Mouse (Mus musculus): ENCODE results near the gene Hecw1. TPM values are rescaled to one million over a fixed set of nuclear protein-coding genes. Genes with fewer than 3 reads are reported as not detected.

Gene Hecw1
- polyA plus RNA-seq, 1 experiment, result 0.30 TPM

DNA sequence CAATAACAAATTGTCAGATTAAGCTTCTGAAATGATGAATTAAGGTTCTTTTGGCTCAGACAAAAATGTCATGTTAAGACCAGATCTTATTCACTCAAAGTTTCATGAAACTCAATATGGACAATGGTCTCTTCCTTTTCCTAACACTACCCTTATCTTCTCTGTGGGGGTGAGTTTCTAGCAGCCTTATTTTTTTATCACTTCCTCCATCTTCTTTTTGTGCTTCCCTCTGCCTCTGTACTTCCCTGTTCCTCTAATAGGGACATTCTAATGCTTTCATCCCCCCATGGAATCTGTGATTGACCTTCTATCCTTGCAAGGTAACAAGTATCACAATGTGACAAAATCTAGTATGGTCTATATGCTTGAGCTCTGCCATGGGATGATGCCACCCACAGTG is 148.6 kb downstream of the Hecw1 start:
- H3K79me3 ChIP-seq (ENCODE audit: low read depth), result no peaks in the 10 kb centered on the region
- no peak for TF ChIP-seq MYOD1 (IDR thresholded peaks at IDR 0.05; ENCODE audit: control insufficient read depth, insufficient read length, low read depth)
- H3K27me3 ChIP-seq (ENCODE audit: control insufficient read depth, insufficient read depth, insufficient read length), result no peaks in the 10 kb centered on the region
- H3K79me2 ChIP-seq (ENCODE audit: control insufficient read depth, insufficient read depth), result no peaks in the 10 kb centered on the region
- H3ac ChIP-seq (ENCODE audit: control insufficient read depth, insufficient read length, low read depth), result no peak overlapping the region
- H3K4me3 ChIP-seq (ENCODE audit: insufficient read depth, poor library complexity, severe bottlenecking), result no peak overlapping the region
- H3K36me3 ChIP-seq (ENCODE audit: control insufficient read depth, insufficient read depth), result no peaks in the 10 kb centered on the region

GRCm38 (mm10) chr13:14365546-14365945 is 157.5 kb downstream of the Hecw1 start:
- Histone ChIP-seq H3K79me3 (ENCODE audit: low read depth) (no peaks in the 10 kb centered on the region), H3K4me3 (ENCODE audit: insufficient read depth, poor library complexity, severe bottlenecking) (no peak overlapping the region), H3K79me2 (ENCODE audit: control insufficient read depth, insufficient read depth) (no peaks in the 10 kb centered on the region), H3ac (ENCODE audit: control insufficient read depth, insufficient read length, low read depth) (no peak overlapping the region), H3K36me3 (ENCODE audit: control insufficient read depth, insufficient read depth) (no peaks in the 10 kb centered on the region), H3K27me3 (ENCODE audit: control insufficient read depth, insufficient read depth, insufficient read length) (no peaks in the 10 kb centered on the region)
- TF ChIP-seq MYOD1 (IDR thresholded peaks at IDR 0.05; ENCODE audit: control insufficient read depth, insufficient read length, low read depth) (no peak), FOSL1 (IDR thresholded peaks at IDR 0.05; ENCODE audit: insufficient read depth, low read length, poor library complexity, severe bottlenecking) (no peak), CTCF (IDR thresholded peaks at IDR 0.05; ENCODE audit: control insufficient read depth, insufficient read depth, insufficient read length) (no peak), CEBPB (IDR thresholded peaks at IDR 0.05; ENCODE audit: low read depth) (no peak), USF1 (IDR thresholded peaks at IDR 0.05; ENCODE audit: low read depth) (no peak), MAX (IDR thresholded peaks at IDR 0.05) (no peak), MYOG (IDR thresholded peaks at IDR 0.05; ENCODE audit: control insufficient read depth, extremely low read depth, insufficient read length) (no peak)

DNA sequence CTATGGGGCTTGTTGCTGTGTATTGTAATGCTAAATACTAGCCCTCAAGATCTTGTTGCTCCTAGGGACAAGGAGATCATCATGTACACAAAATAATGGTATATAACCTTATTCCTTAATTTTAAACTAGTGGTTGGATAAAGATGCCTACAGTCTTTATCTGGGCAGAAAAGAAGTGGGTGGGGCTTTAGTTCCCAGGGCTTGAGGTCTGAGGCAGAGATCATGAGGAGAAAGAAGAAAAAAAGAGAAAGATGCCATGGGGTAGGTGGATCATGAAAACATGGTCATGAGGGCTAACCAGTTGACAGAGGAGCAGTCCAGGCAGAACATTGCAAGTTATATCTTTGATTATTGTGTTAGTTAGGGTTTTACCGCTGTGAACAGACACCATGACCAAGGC is 195.8 kb downstream of the Hecw1 start:
- H3K4me3 ChIP-seq (ENCODE audit: insufficient read depth, poor library complexity, severe bottlenecking), result no peak overlapping the region
- no peaks in the 10 kb centered on the region for H3K27me3 ChIP-seq (ENCODE audit: control insufficient read depth, insufficient read depth, insufficient read length)
- H3K79me3 ChIP-seq (ENCODE audit: low read depth), result no peaks in the 10 kb centered on the region
- TF ChIP-seq MYOG (IDR thresholded peaks at IDR 0.05; ENCODE audit: control insufficient read depth, extremely low read depth, insufficient read length), result no peak
- H3ac ChIP-seq (ENCODE audit: control insufficient read depth, insufficient read length, low read depth), result no peak overlapping the region
- H3K79me2 ChIP-seq (ENCODE audit: control insufficient read depth, insufficient read depth), result no peaks in the 10 kb centered on the region
- no peaks in the 10 kb centered on the region for H3K36me3 ChIP-seq (ENCODE audit: control insufficient read depth, insufficient read depth)

- no peak for TF ChIP-seq CEBPB (IDR thresholded peaks at IDR 0.05; ENCODE audit: low read depth)
- TF ChIP-seq MYOD1 (IDR thresholded peaks at IDR 0.05; ENCODE audit: control insufficient read depth, insufficient read length, low read depth), result no peak
- no peak for TF ChIP-seq FOSL1 (IDR thresholded peaks at IDR 0.05; ENCODE audit: insufficient read depth, low read length, poor library complexity, severe bottlenecking)
- TF ChIP-seq CTCF (IDR thresholded peaks at IDR 0.05; ENCODE audit: control insufficient read depth, insufficient read depth, insufficient read length), result no peak
- TF ChIP-seq USF1 (IDR thresholded peaks at IDR 0.05; ENCODE audit: low read depth), result no peak
- no peak for TF ChIP-seq MAX (IDR thresholded peaks at IDR 0.05)
- no peak for TF ChIP-seq MYOG (IDR thresholded peaks at IDR 0.05; ENCODE audit: control insufficient read depth, extremely low read depth, insufficient read length)
- no peaks in the 10 kb centered on the region for H3K79me2 ChIP-seq (ENCODE audit: control insufficient read depth, insufficient read depth)
- H3ac ChIP-seq (ENCODE audit: control insufficient read depth, insufficient read length, low read depth), result no peak overlapping the region
- no peak overlapping the region for H3K4me3 ChIP-seq (ENCODE audit: insufficient read depth, poor library complexity, severe bottlenecking)
- H3K79me3 ChIP-seq (ENCODE audit: low read depth), result no peaks in the 10 kb centered on the region
- no peaks in the 10 kb centered on the region for H3K36me3 ChIP-seq (ENCODE audit: control insufficient read depth, insufficient read depth)
- no peaks in the 10 kb centered on the region for H3K27me3 ChIP-seq (ENCODE audit: control insufficient read depth, insufficient read depth, insufficient read length)
Observed at GRCm38 (mm10) chr13:14306617-14307016, 216.4 kb downstream of the Hecw1 start.

GRCm38 (mm10) chr13:14304103-14304502 is 218.9 kb downstream of the Hecw1 start:
- Histone ChIP-seq H3K79me2 (ENCODE audit: control insufficient read depth, insufficient read depth) (no peaks in the 10 kb centered on the region), H3ac (ENCODE audit: control insufficient read depth, insufficient read length, low read depth) (no peak overlapping the region), H3K36me3 (ENCODE audit: control insufficient read depth, insufficient read depth) (no peaks in the 10 kb centered on the region), H3K4me3 (ENCODE audit: insufficient read depth, poor library complexity, severe bottlenecking) (no peak overlapping the region), H3K27me3 (ENCODE audit: control insufficient read depth, insufficient read depth, insufficient read length) (no peaks in the 10 kb centered on the region), H3K79me3 (ENCODE audit: low read depth) (no peaks in the 10 kb centered on the region)
- TF ChIP-seq CTCF (IDR thresholded peaks at IDR 0.05; ENCODE audit: control insufficient read depth, insufficient read depth, insufficient read length), result no peak
- no peak for TF ChIP-seq FOSL1 (IDR thresholded peaks at IDR 0.05; ENCODE audit: insufficient read depth, low read length, poor library complexity, severe bottlenecking)
- no peak for TF ChIP-seq CEBPB (IDR thresholded peaks at IDR 0.05; ENCODE audit: low read depth)

- H3K79me2 ChIP-seq (ENCODE audit: control insufficient read depth, insufficient read depth), result no peaks in the 10 kb centered on the region
- TF ChIP-seq CEBPB (IDR thresholded peaks at IDR 0.05; ENCODE audit: low read depth) (no peak), MYOG (IDR thresholded peaks at IDR 0.05; ENCODE audit: control insufficient read depth, extremely low read depth, insufficient read length) (no peak), MAX (IDR thresholded peaks at IDR 0.05) (no peak), FOSL1 (IDR thresholded peaks at IDR 0.05; ENCODE audit: insufficient read depth, low read length, poor library complexity, severe bottlenecking) (no peak), CTCF (IDR thresholded peaks at IDR 0.05; ENCODE audit: control insufficient read depth, insufficient read depth, insufficient read length) (no peak), USF1 (IDR thresholded peaks at IDR 0.05; ENCODE audit: low read depth) (no peak), MYOD1 (IDR thresholded peaks at IDR 0.05; ENCODE audit: control insufficient read depth, insufficient read length, low read depth) (no peak)
- no peaks in the 10 kb centered on the region for H3K36me3 ChIP-seq (ENCODE audit: control insufficient read depth, insufficient read depth)
- H3K79me3 ChIP-seq (ENCODE audit: low read depth), result no peaks in the 10 kb centered on the region
- H3K27me3 ChIP-seq (ENCODE audit: control insufficient read depth, insufficient read depth, insufficient read length), result no peaks in the 10 kb centered on the region
- no peak overlapping the region for H3ac ChIP-seq (ENCODE audit: control insufficient read depth, insufficient read length, low read depth)
- H3K4me3 ChIP-seq (ENCODE audit: insufficient read depth, poor library complexity, severe bottlenecking), result no peak overlapping the region
Observed at GRCm38 (mm10) chr13:14302921-14303320, 220.1 kb downstream of the Hecw1 start.
